Comparison of ENCODE assay signal across 8 mouse cellular contexts in the genomic region with DNA sequence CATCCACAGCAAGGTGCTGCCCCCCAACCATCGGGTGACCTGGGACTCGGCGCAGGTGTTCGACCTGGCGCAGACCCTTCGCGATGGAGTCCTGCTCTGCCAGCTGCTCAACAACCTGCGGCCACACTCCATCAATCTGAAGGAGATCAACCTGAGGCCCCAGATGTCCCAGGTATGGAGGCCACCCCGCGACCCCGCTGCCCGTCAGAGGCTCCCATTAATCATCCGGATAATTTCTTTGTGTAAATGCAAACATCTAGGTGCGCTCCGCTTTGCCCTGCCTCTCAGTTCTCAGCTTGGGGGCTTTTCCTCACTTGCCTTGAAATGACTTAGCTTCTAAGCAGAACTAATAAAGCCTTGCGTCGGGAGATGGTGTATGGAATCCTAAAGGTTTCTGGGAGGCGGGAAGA. TPM values are rescaled to one million over a fixed set of nuclear protein-coding genes. Genes with fewer than 3 reads are reported as not detected.
DNase-seq lines count a peak whose midpoint lies in the region; ATAC-seq and TF ChIP-seq lines count a peak whose summit lies in the region.

No protein-coding gene starts in this region.

- WGBS in lung, embryonic 14.5 days: 2% methylated on average over 18 of the region's 18 CpGs
- 1% methylated on average over 18 of the region's 18 CpGs for WGBS in embryonic facial prominence, embryonic 15.5 days
- WGBS in limb, embryonic 10.5 days: 1% methylated on average over 18 of the region's 18 CpGs
- WGBS in neural tube, embryonic 11.5 days: under 1% methylated on average over 18 of the region's 18 CpGs

- H3K4me1 ChIP-seq in lung, embryonic 14.5 days (ENCODE audit: insufficient read depth): no peaks in the 10 kb centered on the region
- H3K4me1 ChIP-seq in embryonic facial prominence, embryonic 15.5 days: peaks cover 11% of the 10 kb centered on the region; the same call in 1 of the 2 replicates
- peaks cover 21% of the 10 kb centered on the region for H3K4me1 ChIP-seq in limb, embryonic 10.5 days
- H3K4me1 ChIP-seq in neural tube, embryonic 11.5 days (ENCODE audit: control insufficient read depth, insufficient read depth, low read length): no peaks in the 10 kb centered on the region

- no peak for TF ChIP-seq CTCF in lung, embryonic 14.5 days (IDR thresholded peaks at IDR 0.05; ENCODE audit: low read depth)

- H3K4me3 ChIP-seq in lung, embryonic 14.5 days (ENCODE audit: low read depth, low read length): peak overlapping the region; percentile 65
- H3K4me3 ChIP-seq in embryonic facial prominence, embryonic 15.5 days (replicated peaks): peak overlapping the region; percentile 61
- H3K4me3 ChIP-seq in limb, embryonic 10.5 days: peak overlapping the region; percentile 78
- peak overlapping the region; percentile 76 for H3K4me3 ChIP-seq in neural tube, embryonic 11.5 days (ENCODE audit: low read depth, low read length)

- H3K4me2 ChIP-seq in lung, embryonic 14.5 days: peak overlapping the region; percentile 90
- peak overlapping the region; percentile 91 for H3K4me2 ChIP-seq in embryonic facial prominence, embryonic 15.5 days (replicated peaks)
- H3K4me2 ChIP-seq in neural tube, embryonic 11.5 days (ENCODE audit: low read depth): peak overlapping the region; percentile 70

- H3K36me3 ChIP-seq in lung, embryonic 14.5 days (ENCODE audit: insufficient read depth): no peaks in the 10 kb centered on the region
- no peaks in the 10 kb centered on the region for H3K36me3 ChIP-seq in embryonic facial prominence, embryonic 15.5 days
- H3K36me3 ChIP-seq in limb, embryonic 10.5 days: no peaks in the 10 kb centered on the region
- no peaks in the 10 kb centered on the region for H3K36me3 ChIP-seq in neural tube, embryonic 11.5 days (ENCODE audit: control insufficient read depth, insufficient read depth, low read length)

- H3K9ac ChIP-seq in lung, embryonic 14.5 days: peak overlapping the region; percentile 55
- peak overlapping the region; percentile 54 for H3K9ac ChIP-seq in embryonic facial prominence, embryonic 15.5 days
- peak overlapping the region; percentile 79 for H3K9ac ChIP-seq in neural tube, embryonic 11.5 days (ENCODE audit: low read length)

- H3K27ac ChIP-seq in lung, embryonic 14.5 days (ENCODE audit: low read depth): no peak overlapping the region
- H3K27ac ChIP-seq in embryonic facial prominence, embryonic 15.5 days (replicated peaks): peak overlapping the region; percentile 81
- H3K27ac ChIP-seq in limb, embryonic 10.5 days: peak overlapping the region; percentile 86
- peak overlapping the region; percentile 90 for H3K27ac ChIP-seq in neural tube, embryonic 11.5 days (ENCODE audit: low read depth, low read length)

- H3K27me3 ChIP-seq in lung, embryonic 14.5 days (ENCODE audit: insufficient read depth, low read length): peaks cover 15% of the 10 kb centered on the region
- H3K27me3 ChIP-seq in embryonic facial prominence, embryonic 15.5 days: no peaks in the 10 kb centered on the region
- H3K27me3 ChIP-seq in limb, embryonic 10.5 days (ENCODE audit: low read depth, poor library complexity, severe bottlenecking): peaks cover 20% of the 10 kb centered on the region; the same call in 1 of the 2 replicates
- H3K27me3 ChIP-seq in neural tube, embryonic 11.5 days (ENCODE audit: control insufficient read depth, insufficient read depth, low read length): no peaks in the 10 kb centered on the region

- no peaks in the 10 kb centered on the region for H3K9me3 ChIP-seq in lung, embryonic 14.5 days (ENCODE audit: low read depth, low read length)
- no peaks in the 10 kb centered on the region for H3K9me3 ChIP-seq in embryonic facial prominence, embryonic 15.5 days (replicated peaks)
- H3K9me3 ChIP-seq in limb, embryonic 10.5 days (replicated peaks): no peaks in the 10 kb centered on the region
- no peaks in the 10 kb centered on the region for H3K9me3 ChIP-seq in neural tube, embryonic 11.5 days (ENCODE audit: control insufficient read depth, low read length)

- no peak; the same call in 1 of the 2 replicates for ATAC-seq in lung, embryonic 14.5 days (ENCODE audit: insufficient read depth)
- no peak for ATAC-seq in embryonic facial prominence, embryonic 15.5 days (ENCODE audit: insufficient number of reproducible peaks, low FRiP score, low TSS enrichment, low read depth)
- no peak; the same call in 1 of the 2 replicates for ATAC-seq in neural tube, embryonic 11.5 days (ENCODE audit: insufficient read depth, low FRiP score, low TSS enrichment)

- DNase-seq in lung, embryonic 14.5 days: peak; percentile 23
- no peak for DNase-seq in lung, postnatal 10 days
- peak; percentile 69 for DNase-seq in limb, embryonic 10.5 days (ENCODE audit: low spot score)
- DNase-seq in neural tube, embryonic 11.5 days (ENCODE audit: low spot score): no peak
- DNase-seq in adrenal gland, postnatal 10 days: no peak
- no peak for DNase-seq in thymus, postnatal 25 days
- DNase-seq in cerebellum, adult 11-12 months: no peak

RNA-seq across cellular contexts. Expression of a gene that starts 0.6 kb away (rescaled TPM):
- polyA plus RNA-seq in lung, embryonic 14.5 days (2014; fragmentation: Nextera tagmentation; extraction: Ambion mirVana): 9.1 and 9.7 TPM in 2 replicates
- polyA plus RNA-seq in embryonic facial prominence, embryonic 15.5 days (2015; fragmentation: Nextera tagmentation; extraction: Ambion mirVana): 24.1 and 27.7 TPM in 2 replicates
- 3.0 and 3.4 TPM in 2 replicates for polyA plus RNA-seq in limb, embryonic 10.5 days (2016; fragmentation: Nextera tagmentation; extraction: Ambion mirVana)
- polyA plus RNA-seq in neural tube, embryonic 11.5 days (2014; fragmentation: Nextera tagmentation; extraction: Ambion mirVana): 17.4 and 19.9 TPM in 2 replicates
- 1 to 10 TPM; 5.7 to 6.2 TPM for total RNA-seq in adrenal gland, postnatal 10 days (2021)

Comparison
In these comparisons a context has a peak if more than half of its experiments do, and no peak if none do; other contexts are left out.
1. DNase-seq: peak in lung, embryonic 14.5 days (single experiment) and limb, embryonic 10.5 days (single experiment); none in lung, postnatal 10 days (single experiment), neural tube, embryonic 11.5 days (single experiment), adrenal gland, postnatal 10 days (single experiment), thymus, postnatal 25 days (single experiment) and cerebellum, adult 11-12 months (single experiment).
2. Peak in every context shown above with its lines, with median percentiles within 50 percentile points of each other: H3K4me2 ChIP-seq, H3K4me3 ChIP-seq and H3K9ac ChIP-seq.